Comparison of ENCODE assay signal across 8 mouse cellular contexts in the genomic region with DNA sequence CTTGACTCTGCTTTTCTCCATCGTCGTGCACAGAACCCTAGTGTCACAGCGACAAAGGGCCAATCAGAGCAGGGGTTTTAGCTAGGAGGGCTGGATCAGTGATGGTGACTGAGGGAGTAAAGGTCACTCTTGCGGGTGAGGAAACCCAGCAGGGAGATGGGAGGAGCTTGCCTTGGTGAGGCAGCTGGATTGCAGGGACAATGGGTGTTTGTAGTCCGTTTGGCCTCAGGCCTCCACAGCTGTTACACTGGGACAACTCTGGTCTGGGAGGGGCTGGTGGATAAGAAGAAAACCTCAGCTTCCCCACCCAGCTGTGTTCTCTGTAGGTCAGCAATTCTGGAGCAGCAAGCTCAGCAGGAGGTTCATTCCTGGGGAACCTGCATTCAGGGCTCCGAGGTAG.
DNase-seq lines count a peak whose midpoint lies in the region; ATAC-seq lines count a peak whose summit lies in the region.

No protein-coding gene starts in this region.

- H3K4me1 ChIP-seq in limb, embryonic 11.5 days (ENCODE audit: control insufficient read depth, insufficient read depth, low read length), result peaks cover 4% of the 10 kb centered on the region; the same call in 1 of the 2 replicates

- H3K27ac ChIP-seq in limb, embryonic 11.5 days (replicated peaks; ENCODE audit: low read depth, low read length), result 0 out of 2 replicates have a peak overlapping the region, but pooled peaks have one; percentile 47

- 24% methylated on average over 6 of the region's 6 CpGs for WGBS in limb, embryonic 11.5 days

- H3K9ac ChIP-seq in limb, embryonic 11.5 days (ENCODE audit: low read length), result no peak overlapping the region

- no peak overlapping the region for H3K4me3 ChIP-seq in limb, embryonic 11.5 days (ENCODE audit: low read depth, low read length)

- ATAC-seq in limb, embryonic 11.5 days (ENCODE audit: insufficient number of reproducible peaks, low FRiP score, low TSS enrichment, low read depth), result peak; percentile 87

- no peaks in the 10 kb centered on the region for H3K36me3 ChIP-seq in limb, embryonic 11.5 days (ENCODE audit: control insufficient read depth, insufficient read depth, low read length)

- no peaks in the 10 kb centered on the region for H3K9me3 ChIP-seq in limb, embryonic 11.5 days (ENCODE audit: control insufficient read depth, low read length)

- no peak overlapping the region for H3K4me2 ChIP-seq in limb, embryonic 11.5 days (ENCODE audit: low read depth, severe bottlenecking)

- peak; percentile 45 to 74 for DNase-seq in layer of hippocampus, adult 8-10 months (ENCODE audit: low spot score in 2 of 2)
- DNase-seq in layer of hippocampus, postnatal 25 days (ENCODE audit: extremely low spot score in 1 of 2, low spot score in 1 of 2), result no peak
- DNase-seq in embryo, embryonic 11.5 days (ENCODE audit: low read depth, low spot score), result peak; percentile 31
- peak; percentile 15 to 52 for DNase-seq in gastrocnemius, postnatal 4 days (ENCODE audit: low spot score in 2 of 2)
- DNase-seq in limb, embryonic 11.5 days (ENCODE audit: low spot score), result peak; percentile 75
- peak; percentile 74 for DNase-seq in telencephalon, adult 2 months (ENCODE audit: low read depth, low spot score)
- DNase-seq in adrenal gland, adult 8-10 months, result no peak
- no peak for DNase-seq in cerebellum, postnatal 25 days

- no peaks in the 10 kb centered on the region for H3K27me3 ChIP-seq in limb, embryonic 11.5 days (ENCODE audit: control insufficient read depth, insufficient read depth, low read length)

Comparison
In these comparisons a context has a peak if more than half of its experiments do, and no peak if none do; other contexts are left out.
1. DNase-seq: peak in layer of hippocampus, adult 8-10 months (2 of 2), embryo, embryonic 11.5 days (single experiment), gastrocnemius, postnatal 4 days (2 of 2), limb, embryonic 11.5 days (single experiment) and telencephalon, adult 2 months (single experiment); none in layer of hippocampus, postnatal 25 days (0 of 2), adrenal gland, adult 8-10 months (single experiment) and cerebellum, postnatal 25 days (0 of 2).